Mouse (Mus musculus) ES-CJ7 (cell line): ENCODE measurements around the gene Aqp6.

Source experiments
- DNase-seq: peaks from one replicate; pipeline ENCODE4 v3.0.0; 2011; ENCODE audit warnings: low read depth, low spot score

Gene Aqp6

GRCm38 (mm10) chr15:99597596-99597995 lies 3.6 kb upstream of the Aqp6 start:
- DNase-seq: no peak

DNA sequence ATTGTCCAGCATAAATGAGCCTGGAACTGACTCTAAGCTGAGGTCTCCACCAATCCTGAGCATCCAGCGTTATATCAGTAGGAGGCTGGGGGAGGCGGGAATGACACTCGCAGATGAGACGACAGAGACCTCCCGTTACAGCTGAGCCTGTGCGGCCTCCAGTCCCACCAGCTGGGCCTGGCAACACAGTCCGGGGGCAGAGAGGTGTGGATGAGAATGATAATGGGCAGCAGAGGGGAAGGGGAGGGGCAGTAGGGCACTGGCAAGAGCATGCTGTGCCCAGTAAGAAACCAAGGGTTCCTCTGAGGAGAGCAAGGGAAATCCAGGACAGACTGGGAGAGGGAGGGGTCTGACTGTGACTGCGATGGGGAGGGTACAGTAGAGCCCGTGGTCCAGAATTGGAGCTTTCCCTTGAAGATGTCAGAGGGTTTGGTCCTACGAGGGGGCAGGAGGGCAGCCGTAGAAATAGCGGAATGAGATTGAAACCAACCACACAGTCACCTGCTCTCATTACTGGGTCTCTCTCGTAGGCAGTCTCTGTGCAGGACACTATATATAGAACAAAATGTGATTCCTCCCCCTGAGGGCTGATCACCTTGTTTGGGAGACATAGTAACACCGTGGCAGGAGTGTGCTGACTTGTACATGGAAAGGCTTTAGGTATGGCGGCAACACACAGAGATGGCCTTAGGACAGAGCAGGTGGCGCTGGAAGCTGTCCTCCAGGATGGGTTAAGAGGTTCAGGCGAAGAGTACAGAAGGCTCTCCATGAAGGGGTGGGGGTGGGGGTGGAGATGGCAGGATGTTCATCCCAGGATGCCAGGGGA lies 1.7 kb upstream of the Aqp6 start:
- DNase-seq: no peak

DNA sequence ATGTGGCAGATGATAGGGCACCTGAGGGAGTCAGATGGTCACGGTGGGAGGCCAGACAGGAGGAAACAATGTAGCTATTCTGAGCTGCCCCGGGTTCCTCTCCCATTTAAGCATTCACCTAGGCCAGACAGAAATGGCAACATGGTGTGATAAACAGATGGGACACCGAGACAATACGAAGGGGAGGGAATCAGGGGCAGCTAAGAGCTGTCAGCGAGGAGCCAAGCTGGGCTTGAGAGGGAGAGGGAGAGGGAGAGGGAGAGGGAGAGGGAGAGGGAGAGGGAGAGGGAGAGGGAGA lies 572 bp downstream of the Aqp6 start:
- DNase-seq: no peak

DNA sequence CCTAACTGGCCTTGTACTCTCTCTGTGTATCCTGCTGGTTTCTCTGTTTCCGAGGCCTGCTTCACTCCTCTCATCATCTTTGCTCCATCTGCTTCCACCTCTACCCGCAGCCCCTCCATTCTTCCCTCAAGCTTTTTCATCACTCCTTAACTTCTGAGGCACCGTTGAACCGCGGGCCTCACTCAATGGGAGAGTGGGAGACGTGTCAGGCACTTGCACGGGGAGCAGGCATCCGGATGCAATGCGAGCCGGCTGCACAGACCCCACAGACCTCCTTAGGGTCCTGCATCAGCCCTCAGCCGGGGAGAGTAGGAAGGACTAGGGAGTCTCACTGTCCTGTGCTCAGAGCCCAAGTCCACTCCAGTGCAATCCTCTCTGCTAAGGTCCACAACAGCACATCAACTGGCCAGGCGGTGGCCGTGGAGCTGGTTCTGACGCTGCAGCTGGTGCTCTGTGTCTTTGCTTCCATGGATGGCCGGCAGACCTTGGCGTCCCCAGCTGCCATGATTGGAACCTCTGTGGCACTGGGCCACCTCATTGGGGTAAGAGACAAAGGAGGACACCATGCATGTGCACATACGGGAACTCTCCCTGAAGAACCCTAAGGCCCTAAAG lies 1.1 kb downstream of the Aqp6 start:
- no peak for DNase-seq

GRCm38 (mm10) chr15:99603216-99603615 lies 2.0 kb downstream of the Aqp6 start:
- DNase-seq: no peak

GRCm38 (mm10) chr15:99605595-99605994 lies 4.4 kb downstream of the Aqp6 start:
- no peak for DNase-seq

DNA sequence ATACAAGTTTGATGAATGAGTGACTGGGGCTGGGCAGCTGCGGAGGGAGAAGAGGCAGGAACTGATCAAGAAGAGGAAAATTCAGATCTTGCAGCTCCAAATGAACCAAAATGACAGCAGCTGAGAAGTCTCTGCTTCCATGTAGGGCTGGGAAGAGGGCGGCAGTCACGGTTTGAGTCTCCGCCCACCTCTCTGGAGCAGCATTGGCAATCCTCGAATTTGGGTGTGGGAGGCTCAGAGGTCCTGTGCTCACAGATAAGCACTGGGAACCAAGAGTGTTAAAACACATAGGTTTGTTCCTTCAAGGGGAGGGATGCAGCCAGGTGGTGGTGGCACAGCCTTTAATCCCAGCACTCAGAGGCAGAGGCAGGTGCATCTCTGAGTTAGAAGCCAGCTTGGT lies 5.3 kb downstream of the Aqp6 start:
- no peak for DNase-seq

DNA sequence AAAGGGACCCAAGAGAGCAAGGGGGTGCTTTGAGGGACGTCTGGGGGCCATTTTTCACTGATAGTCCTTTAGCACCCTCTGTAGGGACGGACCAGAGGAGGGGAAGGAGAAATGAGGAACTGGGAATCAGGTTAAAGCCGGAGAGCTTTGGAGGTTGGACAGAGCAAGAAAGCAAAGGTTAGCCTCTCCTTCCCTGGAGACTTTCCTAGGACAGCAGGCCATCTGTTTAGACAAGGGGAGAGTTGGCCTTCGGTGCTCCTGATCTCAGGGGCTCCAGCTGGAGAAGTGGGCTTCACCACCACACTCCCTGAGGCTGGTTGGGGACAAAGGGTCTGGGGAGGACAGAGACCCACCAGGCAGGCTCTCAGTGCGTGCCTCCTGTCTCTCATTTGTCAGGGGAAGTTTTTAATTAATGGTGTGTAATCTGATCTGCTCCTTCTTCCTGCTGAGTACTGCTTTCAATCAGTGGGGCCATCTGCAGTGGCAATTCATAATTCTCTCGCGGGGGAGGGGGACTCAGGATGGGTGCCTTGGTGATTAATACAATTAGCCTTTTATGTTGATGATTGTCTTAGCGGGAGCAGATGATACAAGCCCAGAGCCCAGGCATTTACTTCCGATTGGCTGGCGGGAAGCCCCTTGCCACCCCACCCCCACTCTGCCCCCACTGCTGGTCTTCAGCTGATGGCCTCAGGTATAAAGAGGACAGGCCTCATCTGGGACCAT lies 6.4 kb downstream of the Aqp6 start:
- DNase-seq: no peak

- no peak for DNase-seq
Observed at GRCm38 (mm10) chr15:99608382-99609125, 7.4 kb downstream of the Aqp6 start.

- DNase-seq: no peak
Observed at GRCm38 (mm10) chr15:99611563-99611962, 10.4 kb downstream of the Aqp6 start.

DNA sequence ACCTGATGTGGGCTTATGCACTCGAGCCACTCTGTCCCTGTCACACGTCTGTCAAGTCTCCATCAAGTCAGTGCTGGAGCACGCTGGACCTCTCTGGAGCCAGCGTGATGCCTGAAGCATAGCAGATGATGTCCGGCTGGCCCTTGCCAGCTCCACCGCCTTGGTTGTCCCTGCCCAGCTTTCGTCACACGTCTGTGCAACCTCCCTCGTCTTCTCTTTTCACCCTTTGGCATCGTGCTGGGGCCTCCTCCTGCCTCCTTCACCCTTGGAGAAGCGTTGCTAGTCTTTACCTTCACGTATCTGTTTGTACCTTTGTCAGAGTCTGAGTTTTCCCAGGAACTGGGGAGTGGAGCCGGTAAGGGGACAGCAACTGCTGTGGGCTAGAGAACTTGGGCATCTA lies 13.1 kb downstream of the Aqp6 start:
- no peak for DNase-seq

- DNase-seq: no peak
Observed at GRCm38 (mm10) chr15:99614753-99615152, 13.6 kb downstream of the Aqp6 start.

DNA sequence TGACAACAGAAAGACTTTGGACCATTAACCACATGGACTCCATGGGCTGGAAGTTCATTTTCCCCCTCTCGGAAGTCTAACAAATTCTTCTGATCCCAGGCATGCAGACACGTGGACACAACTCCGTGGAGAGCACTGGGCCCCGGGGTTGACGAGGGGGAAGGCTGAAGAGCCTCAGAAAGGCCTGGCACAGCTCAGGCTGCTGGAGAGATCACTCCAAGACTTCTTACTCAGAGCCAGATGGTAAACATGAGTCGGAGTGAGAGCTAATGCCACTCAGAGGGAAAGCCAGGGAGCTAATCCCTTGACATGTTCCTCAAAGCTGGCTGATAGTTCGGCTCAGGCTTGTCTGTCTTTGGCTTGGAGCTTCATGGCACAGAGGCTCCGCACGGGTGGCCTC lies 14.0 kb downstream of the Aqp6 start:
- DNase-seq: no peak

DNA sequence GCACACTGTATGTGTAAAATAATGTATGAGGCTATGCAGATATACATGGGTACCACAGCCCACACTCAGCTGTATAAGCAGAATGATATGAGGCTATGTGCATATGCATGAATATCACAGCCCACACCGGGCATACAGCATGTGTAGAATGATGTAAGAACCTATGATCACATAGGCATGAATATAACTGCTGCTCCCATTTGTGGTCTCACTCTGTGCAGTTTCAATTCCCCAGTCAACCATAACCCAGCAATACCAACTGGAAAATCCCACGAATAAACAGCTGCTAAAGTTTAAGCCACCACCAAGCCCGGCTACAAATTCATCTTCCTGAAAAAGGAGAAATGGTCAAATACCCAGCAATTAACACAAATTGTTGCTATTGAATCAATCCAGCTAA lies 17.4 kb downstream of the Aqp6 start:
- no peak for DNase-seq

DNA sequence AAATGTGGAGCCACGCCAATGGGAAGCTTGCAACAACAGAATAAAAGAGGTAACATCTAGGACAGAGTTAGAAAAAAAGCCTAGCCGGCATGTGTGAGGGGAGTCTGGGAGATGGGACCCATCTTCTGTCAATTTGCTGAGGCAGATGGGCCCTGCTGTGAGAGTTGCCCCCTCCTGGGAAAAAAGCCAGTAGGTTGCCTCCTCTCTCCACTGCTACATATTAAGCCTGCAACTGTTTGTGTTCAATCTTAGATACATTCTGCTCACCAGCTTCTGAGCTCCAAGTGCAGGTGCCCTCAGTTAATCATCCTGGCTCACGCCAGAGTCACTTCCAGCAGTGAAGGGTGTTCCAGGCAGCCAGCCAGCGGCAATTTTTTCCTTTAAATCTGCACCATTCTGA lies 18.6 kb downstream of the Aqp6 start:
- DNase-seq: no peak

DNA sequence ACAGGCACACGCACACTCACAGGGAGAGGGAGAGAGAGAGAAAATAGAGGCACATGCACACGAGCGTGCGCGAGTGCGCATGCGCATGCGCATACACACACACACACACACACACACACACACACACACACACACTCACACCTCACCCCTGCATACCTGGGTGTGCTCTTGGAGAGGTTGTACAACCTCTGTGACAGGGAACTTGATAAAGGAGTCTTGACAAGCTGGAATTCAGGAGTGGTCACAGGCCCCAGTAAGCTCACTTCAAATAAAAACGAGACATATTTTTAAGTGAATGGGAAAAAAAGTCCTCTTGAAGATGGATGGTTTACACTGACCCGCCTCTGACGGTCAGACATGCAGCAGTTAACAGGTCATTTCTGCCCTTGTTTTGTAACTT lies 20.9 kb downstream of the Aqp6 start:
- no peak for DNase-seq

DNA sequence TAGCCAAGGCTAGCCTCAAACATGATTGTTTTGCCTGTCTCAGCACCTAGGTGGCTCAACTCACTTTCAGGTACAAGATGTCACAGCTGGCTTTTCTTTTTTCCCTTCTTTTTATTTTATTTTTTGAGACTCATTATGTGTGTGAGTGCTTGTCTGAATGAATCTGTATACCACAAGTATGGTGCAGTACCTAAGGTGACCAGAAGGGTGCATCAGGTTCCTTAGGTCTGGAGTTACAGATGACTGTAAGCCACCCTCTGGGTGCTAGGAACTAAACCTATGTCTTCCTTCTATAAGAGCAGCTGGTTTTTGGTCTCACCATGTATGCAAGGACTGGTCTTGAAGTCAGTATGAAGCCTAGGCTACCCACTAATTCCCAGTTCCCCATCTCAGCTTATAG lies 30.4 kb downstream of the Aqp6 start:
- peak; percentile 79 for DNase-seq

GRCm38 (mm10) chr15:99634702-99635101 lies 33.5 kb downstream of the Aqp6 start:
- no peak for DNase-seq

GRCm38 (mm10) chr15:99637405-99638123 lies 36.4 kb downstream of the Aqp6 start:
- DNase-seq: no peak

- no peak for DNase-seq
Observed at GRCm38 (mm10) chr15:99638124-99638485, 36.9 kb downstream of the Aqp6 start.

DNA sequence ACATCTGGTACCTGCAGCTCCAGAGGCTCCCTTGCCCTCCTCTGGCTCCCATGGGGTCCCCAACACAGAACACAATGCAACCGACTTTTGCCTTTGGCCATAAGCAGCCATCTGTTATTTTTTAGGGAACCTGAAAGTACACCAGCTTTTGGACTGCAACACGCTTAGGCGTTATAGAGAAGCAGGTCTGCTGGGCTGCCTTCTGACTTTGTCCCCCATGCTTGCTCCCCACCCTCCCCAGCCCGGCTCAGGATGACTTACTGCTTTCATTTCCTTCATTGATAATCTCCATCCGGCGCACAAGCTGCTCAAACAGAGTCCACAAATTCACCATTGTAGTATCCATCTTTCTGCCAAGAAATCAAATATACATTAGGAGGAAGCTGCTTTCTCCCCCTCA lies 41.4 kb downstream of the Aqp6 start:
- DNase-seq: no peak

DNA sequence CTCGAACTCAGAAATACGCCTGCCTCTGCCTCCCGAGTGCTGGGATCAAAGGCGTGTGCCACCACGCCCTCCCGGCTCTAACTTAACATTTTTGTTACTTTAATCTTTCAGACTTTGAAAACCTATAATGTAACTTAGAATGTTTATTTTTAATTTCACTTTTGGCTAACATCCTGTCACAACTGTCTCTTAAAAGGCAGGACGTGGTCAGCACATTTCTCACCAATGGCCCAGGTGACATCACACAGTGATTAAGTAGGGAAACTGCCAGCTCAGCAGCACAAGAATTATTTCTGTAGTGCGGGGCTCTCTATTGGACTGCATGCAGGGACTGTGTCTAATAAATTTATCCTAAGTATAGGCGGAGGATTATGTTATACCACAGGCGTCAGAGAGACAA lies 42.6 kb downstream of the Aqp6 start:
- no peak for DNase-seq
